Mouse (Mus musculus) heart, adult 2 months (tissue): ENCODE measurements around the gene Fance. TPM values are rescaled to one million over a fixed set of nuclear protein-coding genes. Genes with fewer than 3 reads are reported as not detected.
A peak's percentile ranks its signal among the peaks of the same experiment; 100 is the strongest.
"Not testable (repeated sequence)": the region's sequence is repeated elsewhere in the genome, so short reads cannot be mapped to it uniquely, and the experiment has no call there.

ENCODE experiments used
- DNase-seq, 2 experiments: peaks; one replicate each; pipeline ENCODE4 v3.0.0; 2021
- H3K27ac ChIP-seq: fragments of 200-600 bp; 2 replicates; pipeline ENCODE4 v1.8.1; 2022
- H3K27me3 ChIP-seq: fragments of 200-500 bp; 2 replicates; pipeline ENCODE4 v1.6.1; 2012; ENCODE audit warnings: mild to moderate bottlenecking, low read length, inconsistent platforms, mixed read lengths; ENCODE audit not compliant: control insufficient read depth, insufficient read depth
- H3K36me3 ChIP-seq: fragments of 200-500 bp; 2 replicates; pipeline ENCODE4 v1.6.1; 2012; ENCODE audit warnings: low read length, inconsistent platforms; ENCODE audit not compliant: control insufficient read depth, insufficient read depth
- H3K4me1 ChIP-seq: fragments of 200-500 bp; 2 replicates; pipeline ENCODE4 v1.6.1; 2011; ENCODE audit warnings: low read length; ENCODE audit not compliant: control insufficient read depth, insufficient read depth
- H3K4me3 ChIP-seq: fragments of 200-600 bp; 2 replicates; pipeline ENCODE4 v1.8.1; 2022
- H3K79me2 ChIP-seq: fragments of 200-500 bp; replicated peaks from 2 replicates; pipeline ENCODE4 v1.6.1; 2012; ENCODE audit warnings: mild to moderate bottlenecking, inconsistent platforms, low read length, moderate library complexity, mixed read lengths; ENCODE audit not compliant: control insufficient read depth, insufficient read depth
- H3K9ac ChIP-seq: fragments of 200-500 bp; 2 replicates; pipeline ENCODE4 v1.6.1; 2012; ENCODE audit warnings: low read depth, mild to moderate bottlenecking, control low read depth, inconsistent platforms, low read length, mixed read lengths
- CTCF ChIP-seq: fragments of 200-600 bp; IDR thresholded peaks from 2 replicates; pipeline ENCODE4 v1.8.1; 2022; ENCODE audit warnings: antibody characterized with exemption, mild to moderate bottlenecking, moderate library complexity
- EP300 ChIP-seq: fragments of 200-500 bp; IDR thresholded peaks from 2 replicates; pipeline ENCODE4 v1.6.1; 2011; ENCODE audit warnings: low read depth, low read length, control low read depth; ENCODE audit not compliant: insufficient read depth
- POLR2A ChIP-seq: fragments of 200-500 bp; IDR thresholded peaks from 2 replicates; pipeline ENCODE4 v1.6.1; 2011; ENCODE audit warnings: mild to moderate bottlenecking, low read depth, low read length, control low read depth; ENCODE audit not compliant: insufficient read depth
- WGBS: fragments of 180-500 bp; shearing (Covaris S2); methylation state at CpG from one replicate; pipeline ENCODE4 v1.1.7; 2018; 5-methylcytosine and 5-hydroxymethylcytosine counted together
- intact Hi-C: fragments of 180-260 bp; cut with DNase I; formaldehyde crosslinking; loops from one replicate; pipeline ENCODE4 v1.15.1; 2025
- polyA plus RNA-seq: library from polyadenylated mRNA; depleted of rRNA; stranded (reverse); fragments of >200 nt; gene quantifications from 2 replicates; pipeline ENCODE4 v1.2.3, GENCODE M21; 2012
- total RNA-seq, 2 experiments: library from RNA; stranded (reverse); gene quantifications; 2 replicates each; pipeline ENCODE4 v1.2.3; 2021

Fance gene
- total and polyA plus RNA-seq, 3 experiments = 11.2 to 12.0 (median 11.8) TPM

DNA sequence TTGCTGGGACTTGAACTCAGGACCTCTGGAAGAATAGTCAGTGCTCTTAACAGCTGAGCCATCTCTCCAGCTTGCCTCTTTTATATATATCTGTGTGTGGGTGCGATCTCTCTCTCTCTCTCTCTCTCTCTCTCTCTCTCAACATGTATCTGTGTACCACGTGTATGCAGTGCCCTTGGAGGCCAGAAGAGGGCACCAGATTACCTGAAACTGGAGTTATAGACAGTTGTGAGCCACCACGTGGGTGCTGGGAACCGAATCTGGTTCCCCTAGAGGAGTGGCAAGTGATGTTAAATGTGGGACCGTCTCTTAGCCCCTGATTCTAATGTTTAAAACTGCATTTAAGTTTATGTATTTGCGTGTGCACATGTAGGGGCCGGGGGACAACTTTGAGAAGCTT, 11.1 kb downstream of the Fance start:
- H3K9ac ChIP-seq, H3K27ac ChIP-seq, H3K4me1 ChIP-seq, H3K36me3 ChIP-seq, DNase-seq, intact Hi-C loops, H3K79me2 ChIP-seq, H3K27me3 ChIP-seq, H3K4me3 ChIP-seq: not testable (repeated sequence)
- WGBS = 96% methylated on average over 7 of the region's 7 CpGs
- peak; percentile 30 for TF ChIP-seq CTCF

- WGBS = 94% methylated on average over 8 of the region's 8 CpGs
- Histone ChIP-seq H3K4me1 (peaks cover 2% of the 10 kb centered on the region), H3K27me3 (no peaks in the 10 kb centered on the region), H3K36me3 (peaks cover 4% of the 10 kb centered on the region; the same call in 1 of the 2 replicates), H3K79me2 (no peaks in the 10 kb centered on the region), H3K27ac (no peak overlapping the region), H3K4me3 (no peak overlapping the region), H3K9ac (no peak overlapping the region)
- TF ChIP-seq EP300 (no peak), CTCF (no peak), POLR2A (no peak)
- intact Hi-C loops = loop anchor here (5.0 kb wide), 1 partner anchor 202 kb away; no protein-coding TSS in a partner anchor
- no peak for DNase-seq
These were observed 12.4 kb downstream of the Fance start for GRCm38 (mm10) chr17:28325751-28326150.

- H3K27ac ChIP-seq = no peak overlapping the region
- no peaks in the 10 kb centered on the region for H3K27me3 ChIP-seq
- no peak overlapping the region for H3K9ac ChIP-seq
- H3K4me1 ChIP-seq = peaks cover 2% of the 10 kb centered on the region
- TF ChIP-seq POLR2A (no peak), EP300 (no peak), CTCF (no peak)
- intact Hi-C loops = loop anchor here (5.0 kb wide), 1 partner anchor 200 kb away; no protein-coding TSS in a partner anchor
- H3K79me2 ChIP-seq = no peaks in the 10 kb centered on the region
- no peak for DNase-seq
- no peak overlapping the region for H3K4me3 ChIP-seq
- peaks cover 4% of the 10 kb centered on the region; the same call in 1 of the 2 replicates for H3K36me3 ChIP-seq
- WGBS = 82% methylated on average over 3 of the region's 3 CpGs
These were observed 13.6 kb downstream of the Fance start for GRCm38 (mm10) chr17:28326951-28327350.

DNA sequence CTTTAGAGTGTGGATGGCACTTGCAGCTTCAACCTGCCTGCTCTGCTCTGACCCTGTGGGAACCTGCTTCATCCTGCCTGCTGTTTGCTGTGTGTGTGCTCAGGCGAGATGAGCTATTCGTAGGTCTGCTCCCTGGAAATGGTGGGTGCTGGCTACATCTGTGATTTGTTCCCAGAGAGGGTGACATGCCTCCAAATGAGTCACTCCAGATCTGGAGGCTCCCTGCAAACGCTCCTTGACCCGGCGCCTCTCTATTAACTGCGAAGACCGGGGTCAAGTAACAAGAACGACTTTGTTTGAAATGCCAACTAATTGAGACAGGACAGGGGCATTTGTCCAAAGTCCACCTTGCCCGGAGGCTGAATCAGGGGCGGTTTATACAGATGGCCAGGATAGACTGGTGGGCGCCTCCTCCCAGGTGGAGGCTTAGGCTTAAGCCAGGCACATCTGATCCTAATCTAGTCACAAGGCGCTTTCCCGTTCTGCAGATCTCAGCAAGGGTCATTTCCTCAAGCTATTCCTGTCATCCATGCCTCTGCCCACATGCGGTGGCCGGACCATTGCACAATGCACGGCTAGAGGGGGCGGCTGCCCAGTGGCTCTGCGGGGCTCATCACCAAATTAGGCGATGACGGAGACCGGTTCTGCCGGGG, 14.5 kb downstream of the Fance start:
- intact Hi-C loops = loop anchor here (1.0 to 5.0 kb wide), 4 partner anchors 15 to 200 kb away; partner anchors contain the start of genes Fance and Tead3
- Histone ChIP-seq H3K4me1 (peaks cover 2% of the 10 kb centered on the region), H3K9ac (peak overlapping the region; percentile 67), H3K27ac (peak overlapping the region; percentile 81), H3K36me3 (peaks cover 4% of the 10 kb centered on the region; the same call in 1 of the 2 replicates), H3K79me2 (no peaks in the 10 kb centered on the region), H3K27me3 (no peaks in the 10 kb centered on the region), H3K4me3 (peak overlapping the region; percentile 89)
- TF ChIP-seq POLR2A (no peak), CTCF (no peak), EP300 (no peak)
- WGBS = 18% methylated on average over 22 of the region's 22 CpGs
- no peak for DNase-seq

DNA sequence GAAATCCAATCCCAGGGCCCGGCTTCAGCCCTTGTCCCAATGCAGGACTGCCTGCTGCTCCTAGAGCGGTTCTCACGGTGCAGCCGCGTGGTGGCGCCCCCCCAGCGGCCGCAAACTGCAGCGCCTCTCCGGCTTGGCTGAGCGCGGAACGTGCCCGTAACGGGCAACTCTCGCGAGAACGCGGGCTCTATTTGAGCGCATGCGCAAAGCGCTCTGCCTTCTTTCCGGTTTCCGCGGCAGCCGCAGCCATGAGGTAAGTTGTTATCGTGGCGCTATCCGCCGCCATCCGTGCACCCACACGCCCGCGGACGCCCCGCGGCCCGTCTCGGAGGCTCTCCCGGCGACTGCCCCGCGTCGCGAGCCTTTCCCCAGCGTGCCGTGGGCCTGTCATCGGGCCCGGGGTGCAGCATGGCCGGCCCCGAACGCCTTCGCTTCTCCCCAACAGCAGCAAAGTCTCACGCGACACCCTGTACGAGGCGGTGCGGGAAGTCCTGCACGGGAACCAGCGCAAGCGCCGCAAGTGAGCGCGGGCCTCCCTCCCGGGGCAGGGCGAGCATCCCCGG, 15.1 kb downstream of the Fance start, which contains the start of gene Rpl10a:
TSS of gene Rpl10a (plus strand) at position 106 of the 563 bp plus-strand sequence.
- peak within 1 kb of the TSS; percentile 89 for H3K4me3 ChIP-seq
- peaks cover 4% of the 10 kb centered on the region; the same call in 1 of the 2 replicates for H3K36me3 ChIP-seq
- peaks cover 2% of the 10 kb centered on the region for H3K4me1 ChIP-seq
- TF ChIP-seq EP300 = peak; percentile 59; the same call in 1 of the 2 replicates
- peak; percentile 96 for TF ChIP-seq CTCF
- TF ChIP-seq POLR2A = peak; percentile 96
- H3K9ac ChIP-seq = peak within 1 kb of the TSS; percentile 70
- no peaks in the 10 kb centered on the region for H3K27me3 ChIP-seq
- H3K79me2 ChIP-seq = no peaks in the 10 kb centered on the region
- intact Hi-C loops = loop anchor here (1.0 to 5.0 kb wide), 4 partner anchors 16 to 199 kb away; partner anchors contain the start of genes Fance and Tead3
- DNase-seq = peak; percentile 97 to 99
- WGBS = under 1% methylated on average over 67 of the region's 67 CpGs
- peak within 1 kb of the TSS; percentile 81 for H3K27ac ChIP-seq

- WGBS = 2% methylated on average over 25 of the region's 25 CpGs
- no peak for TF ChIP-seq EP300
- no peaks in the 10 kb centered on the region for H3K79me2 ChIP-seq
- H3K27ac ChIP-seq = peak overlapping the region; percentile 81
- H3K4me3 ChIP-seq = peak overlapping the region; percentile 89
- H3K36me3 ChIP-seq = peaks cover 4% of the 10 kb centered on the region; the same call in 1 of the 2 replicates
- peak overlapping the region; percentile 70 for H3K9ac ChIP-seq
- H3K4me1 ChIP-seq = peaks cover 2% of the 10 kb centered on the region
- intact Hi-C loops = loop anchor here (1.0 to 5.0 kb wide), 4 partner anchors 16 to 198 kb away; partner anchors contain the start of genes Fance and Tead3
- no peak for DNase-seq
- H3K27me3 ChIP-seq = no peaks in the 10 kb centered on the region
These were observed 15.6 kb downstream of the Fance start for GRCm38 (mm10) chr17:28328946-28329345.
